Mouse (Mus musculus): ENCODE data around the gene Prss33. TPM values are rescaled to one million over a fixed set of nuclear protein-coding genes. Genes with fewer than 3 reads are reported as not detected.

The Prss33 gene
- polyA plus RNA-seq, 1 experiment: 0.89 TPM

GRCm38 (mm10) chr17:23862926-23863325 is 27.1 kb upstream of the Prss33 start:
- H3K27ac ChIP-seq (ENCODE audit: control insufficient read depth, insufficient read depth, low read depth, low read length): no peak overlapping the region
- H3K4me3 ChIP-seq (ENCODE audit: control insufficient read depth, low read depth, low read length): no peak overlapping the region
- TF ChIP-seq POLR2A (IDR thresholded peaks at IDR 0.05; ENCODE audit: control insufficient read depth, low read depth, low read length): no peak
- no peak for TF ChIP-seq CTCF (IDR thresholded peaks at IDR 0.05; ENCODE audit: control insufficient read depth, insufficient read depth, insufficient replicate concordance, low read depth, low read length)
- no peaks in the 10 kb centered on the region for H3K36me3 ChIP-seq (ENCODE audit: control insufficient read depth, insufficient read depth, low read length)
- no peaks in the 10 kb centered on the region for H3K27me3 ChIP-seq (ENCODE audit: control insufficient read depth, insufficient read depth, low read length)
- peaks cover 5% of the 10 kb centered on the region for H3K4me1 ChIP-seq (ENCODE audit: control insufficient read depth, insufficient read depth, low read length)

DNA sequence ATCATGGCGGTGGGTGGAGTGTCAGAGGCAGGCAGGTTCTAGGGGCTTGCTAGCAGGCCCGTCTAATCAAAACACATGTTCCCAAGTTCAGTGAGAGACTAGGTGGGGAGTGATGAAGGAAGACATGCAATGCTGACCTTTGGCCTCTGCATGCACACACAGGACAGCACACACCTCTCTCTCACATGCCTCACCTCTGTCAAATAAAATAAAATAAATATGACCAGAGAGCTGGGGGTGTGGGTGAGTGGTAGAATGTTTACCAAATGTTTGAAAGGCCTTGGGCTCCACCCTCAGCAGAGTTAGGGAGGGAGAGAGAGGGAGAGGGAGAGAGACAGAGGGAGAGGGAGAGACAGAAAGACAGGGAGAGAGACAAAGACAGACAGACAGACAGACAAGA is 22.1 kb upstream of the Prss33 start:
- H3K36me3 ChIP-seq (ENCODE audit: control insufficient read depth, insufficient read depth, low read length): no peaks in the 10 kb centered on the region
- no peak overlapping the region for H3K27ac ChIP-seq (ENCODE audit: control insufficient read depth, insufficient read depth, low read depth, low read length)
- no peaks in the 10 kb centered on the region for H3K4me1 ChIP-seq (ENCODE audit: control insufficient read depth, insufficient read depth, low read length)
- TF ChIP-seq POLR2A (IDR thresholded peaks at IDR 0.05; ENCODE audit: control insufficient read depth, low read depth, low read length) (no peak), CTCF (IDR thresholded peaks at IDR 0.05; ENCODE audit: control insufficient read depth, insufficient read depth, insufficient replicate concordance, low read depth, low read length) (no peak)
- no peaks in the 10 kb centered on the region for H3K27me3 ChIP-seq (ENCODE audit: control insufficient read depth, insufficient read depth, low read length)
- H3K4me3 ChIP-seq (ENCODE audit: control insufficient read depth, low read depth, low read length): no peak overlapping the region

- Histone ChIP-seq H3K27ac (ENCODE audit: control insufficient read depth, insufficient read depth, low read depth, low read length) (no peak overlapping the region), H3K36me3 (ENCODE audit: control insufficient read depth, insufficient read depth, low read length) (no peaks in the 10 kb centered on the region), H3K4me3 (ENCODE audit: control insufficient read depth, low read depth, low read length) (no peak overlapping the region), H3K4me1 (ENCODE audit: control insufficient read depth, insufficient read depth, low read length) (no peaks in the 10 kb centered on the region), H3K27me3 (ENCODE audit: control insufficient read depth, insufficient read depth, low read length) (no peaks in the 10 kb centered on the region)
- TF ChIP-seq POLR2A (IDR thresholded peaks at IDR 0.05; ENCODE audit: control insufficient read depth, low read depth, low read length): no peak
- no peak for TF ChIP-seq CTCF (IDR thresholded peaks at IDR 0.05; ENCODE audit: control insufficient read depth, insufficient read depth, insufficient replicate concordance, low read depth, low read length)
Measured at GRCm38 (mm10) chr17:23857193-23857592, 21.3 kb upstream of the Prss33 start.

- Histone ChIP-seq H3K36me3 (ENCODE audit: control insufficient read depth, insufficient read depth, low read length) (no peaks in the 10 kb centered on the region), H3K27ac (ENCODE audit: control insufficient read depth, insufficient read depth, low read depth, low read length) (no peak overlapping the region), H3K27me3 (ENCODE audit: control insufficient read depth, insufficient read depth, low read length) (no peaks in the 10 kb centered on the region), H3K4me1 (ENCODE audit: control insufficient read depth, insufficient read depth, low read length) (no peaks in the 10 kb centered on the region), H3K4me3 (ENCODE audit: control insufficient read depth, low read depth, low read length) (no peak overlapping the region)
- no peak for TF ChIP-seq POLR2A (IDR thresholded peaks at IDR 0.05; ENCODE audit: control insufficient read depth, low read depth, low read length)
- no peak for TF ChIP-seq CTCF (IDR thresholded peaks at IDR 0.05; ENCODE audit: control insufficient read depth, insufficient read depth, insufficient replicate concordance, low read depth, low read length)
Measured at GRCm38 (mm10) chr17:23854229-23854765, 18.4 kb upstream of the Prss33 start.

- H3K36me3 ChIP-seq (ENCODE audit: control insufficient read depth, insufficient read depth, low read length): no peaks in the 10 kb centered on the region
- TF ChIP-seq CTCF (IDR thresholded peaks at IDR 0.05; ENCODE audit: control insufficient read depth, insufficient read depth, insufficient replicate concordance, low read depth, low read length): peak; percentile 69; the same call in 1 of the 2 replicates
- no peak for TF ChIP-seq POLR2A (IDR thresholded peaks at IDR 0.05; ENCODE audit: control insufficient read depth, low read depth, low read length)
Measured at GRCm38 (mm10) chr17:23853292-23853691, 17.4 kb upstream of the Prss33 start.

DNA sequence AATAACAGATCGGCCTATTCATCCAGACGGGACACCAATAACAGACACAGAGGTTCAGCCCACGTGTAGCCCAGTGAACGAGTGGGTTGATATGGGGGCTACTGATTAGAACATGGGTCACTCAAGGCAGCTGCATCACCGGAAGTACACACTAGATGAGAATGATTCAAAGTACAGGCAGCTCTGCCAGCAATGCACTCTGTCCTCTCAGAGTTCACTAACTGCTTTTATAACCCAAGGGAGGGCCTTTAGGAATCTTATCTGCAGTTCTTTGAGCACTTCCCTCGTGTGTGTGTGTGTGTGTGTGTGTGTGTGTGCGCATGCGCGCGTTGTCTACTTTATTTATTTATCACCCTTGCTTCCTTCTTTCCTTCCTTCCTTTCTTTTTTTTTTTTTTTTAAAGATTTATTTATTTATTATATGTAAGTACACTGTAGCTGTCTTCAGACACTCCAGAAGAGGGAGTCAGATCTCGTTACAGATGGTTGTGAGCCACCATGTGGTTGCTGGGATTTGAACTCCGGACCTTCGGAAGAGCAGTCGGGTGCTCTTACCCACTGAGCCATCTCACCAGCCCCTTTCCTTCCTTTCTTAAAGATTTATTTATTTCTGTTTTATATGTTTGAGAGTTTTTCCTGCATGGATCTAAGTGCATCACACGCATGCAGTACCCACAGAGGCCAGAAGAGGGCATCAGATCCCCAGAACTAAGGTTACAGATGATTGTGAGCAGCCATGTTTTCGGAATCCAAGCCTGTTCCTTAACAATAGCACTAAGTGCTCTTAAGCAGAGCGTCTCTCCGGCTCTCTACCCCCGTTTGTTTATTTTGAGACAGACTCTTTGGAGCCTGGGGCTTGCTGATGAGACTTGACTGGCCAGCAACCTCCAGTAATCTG is 15.2 kb upstream of the Prss33 start:
- H3K27me3 ChIP-seq (ENCODE audit: control insufficient read depth, insufficient read depth, low read length): no peaks in the 10 kb centered on the region
- TF ChIP-seq CTCF (IDR thresholded peaks at IDR 0.05; ENCODE audit: control insufficient read depth, insufficient read depth, insufficient replicate concordance, low read depth, low read length) (peak; percentile 45; the same call in 1 of the 2 replicates), POLR2A (IDR thresholded peaks at IDR 0.05; ENCODE audit: control insufficient read depth, low read depth, low read length) (no peak)
- H3K27ac ChIP-seq (ENCODE audit: control insufficient read depth, insufficient read depth, low read depth, low read length): no peak overlapping the region
- no peak overlapping the region for H3K4me3 ChIP-seq (ENCODE audit: control insufficient read depth, low read depth, low read length)
- no peaks in the 10 kb centered on the region for H3K4me1 ChIP-seq (ENCODE audit: control insufficient read depth, insufficient read depth, low read length)
- H3K36me3 ChIP-seq (ENCODE audit: control insufficient read depth, insufficient read depth, low read length): no peaks in the 10 kb centered on the region

More at GRCm38 (mm10) chr17:23853292-23853691, 17.4 kb upstream of the Prss33 start:
- H3K4me1 ChIP-seq (ENCODE audit: control insufficient read depth, insufficient read depth, low read length): no peaks in the 10 kb centered on the region
- no peak overlapping the region for H3K4me3 ChIP-seq (ENCODE audit: control insufficient read depth, low read depth, low read length)
- no peak overlapping the region for H3K27ac ChIP-seq (ENCODE audit: control insufficient read depth, insufficient read depth, low read depth, low read length)
- H3K27me3 ChIP-seq (ENCODE audit: control insufficient read depth, insufficient read depth, low read length): no peaks in the 10 kb centered on the region

- no peaks in the 10 kb centered on the region for H3K27me3 ChIP-seq (ENCODE audit: control insufficient read depth, insufficient read depth, low read length)
- H3K4me1 ChIP-seq (ENCODE audit: control insufficient read depth, insufficient read depth, low read length): no peaks in the 10 kb centered on the region
- H3K27ac ChIP-seq (ENCODE audit: control insufficient read depth, insufficient read depth, low read depth, low read length): no peak overlapping the region
- H3K36me3 ChIP-seq (ENCODE audit: control insufficient read depth, insufficient read depth, low read length): no peaks in the 10 kb centered on the region
- no peak for TF ChIP-seq POLR2A (IDR thresholded peaks at IDR 0.05; ENCODE audit: control insufficient read depth, low read depth, low read length)
- no peak for TF ChIP-seq CTCF (IDR thresholded peaks at IDR 0.05; ENCODE audit: control insufficient read depth, insufficient read depth, insufficient replicate concordance, low read depth, low read length)
- no peak overlapping the region for H3K4me3 ChIP-seq (ENCODE audit: control insufficient read depth, low read depth, low read length)
Measured at GRCm38 (mm10) chr17:23850028-23850427, 14.2 kb upstream of the Prss33 start.
